Mouse (Mus musculus) liver, postnatal 0 days (tissue): ENCODE measurements around the gene Dennd1b. TPM values are rescaled to one million over a fixed set of nuclear protein-coding genes. Genes with fewer than 3 reads are reported as not detected.

ENCODE experiments used
- ATAC-seq: fragments of 200-750 bp; cut with Nextera tagmentation; 2 replicates; pipeline ENCODE4 v1.8.0; 2017; ENCODE audit warnings: mild to moderate bottlenecking, moderate library complexity
- DNase-seq: peaks from one replicate; pipeline ENCODE4 v3.0.0-alpha.2; 2016
- H3K27ac ChIP-seq: fragments of 300-500 bp; sonication (generic); 2 replicates; pipeline ENCODE4 v1.5.1; 2014; ENCODE audit warnings: antibody characterized with exemption, moderate library complexity, mild to moderate bottlenecking, low read depth
- H3K27me3 ChIP-seq: fragments of 300-500 bp; sonication (generic); 2 replicates; pipeline ENCODE4 v1.6.1; 2014; ENCODE audit warnings: low read length, control low read depth, mixed read lengths; ENCODE audit not compliant: insufficient read depth
- H3K36me3 ChIP-seq: fragments of 300-500 bp; sonication (generic); replicated peaks from 2 replicates; pipeline ENCODE4 v1.6.1; 2014; ENCODE audit warnings: mild to moderate bottlenecking, control low read depth, low read length, moderate library complexity, mixed read lengths; ENCODE audit not compliant: insufficient read depth
- H3K4me1 ChIP-seq: fragments of 300-500 bp; sonication (generic); 2 replicates; pipeline ENCODE4 v1.6.1; 2014; ENCODE audit warnings: antibody characterized with exemption, mild to moderate bottlenecking, control low read depth; ENCODE audit not compliant: insufficient read depth
- H3K4me2 ChIP-seq: fragments of 300-500 bp; sonication (generic); 2 replicates; pipeline ENCODE4 v1.6.1; 2014; ENCODE audit warnings: low read depth, mild to moderate bottlenecking, low read length, moderate library complexity, mixed read lengths
- H3K4me3 ChIP-seq: fragments of 300-500 bp; sonication (generic); 2 replicates; pipeline ENCODE4 v1.5.1; 2014; ENCODE audit warnings: low read depth, low read length
- H3K9ac ChIP-seq: fragments of 300-500 bp; sonication (generic); replicated peaks from 2 replicates; pipeline ENCODE4 v1.6.1; 2014; ENCODE audit warnings: mild to moderate bottlenecking, moderate library complexity
- H3K9me3 ChIP-seq: fragments of 300-500 bp; sonication (generic); 2 replicates; pipeline ENCODE4 v1.6.1; 2016; ENCODE audit warnings: mild to moderate bottlenecking, control low read depth, low read length, mixed read lengths
- CTCF ChIP-seq: sonication (generic); IDR thresholded peaks from 2 replicates; pipeline ENCODE4 v1.5.1; 2016; ENCODE audit warnings: antibody characterized with exemption, low read depth
- EP300 ChIP-seq: IDR thresholded peaks from 2 replicates; pipeline ENCODE4 v1.6.1; 2016; ENCODE audit warnings: antibody characterized with exemption, low read depth, mild to moderate bottlenecking
- WGBS: fragments of 180-500 bp; shearing (Covaris S2); extraction: QIAGEN DNeasy Blood & Tissue Kit; methylation state at CpG from one replicate; pipeline ENCODE4 v1.1.7; 2014; ENCODE audit not compliant: insufficient replicate concordance; 5-methylcytosine and 5-hydroxymethylcytosine counted together
- polyA plus RNA-seq: library from polyadenylated mRNA; unstranded; fragments of >200 nt; fragmentation: Nextera tagmentation; extraction: Ambion mirVana; gene quantifications from 2 replicates; pipeline ENCODE4 v1.2.1, GENCODE M21; 2015

The Dennd1b gene
- polyA plus RNA-seq, 1 experiment from 2014 or later: 8.4 TPM

- Histone ChIP-seq H3K4me1 (no peaks in the 10 kb centered on the region), H3K36me3 (no peaks in the 10 kb centered on the region), H3K9me3 (no peaks in the 10 kb centered on the region), H3K4me3 (no peak overlapping the region), H3K9ac (no peak overlapping the region), H3K27ac (no peak overlapping the region), H3K4me2 (no peak overlapping the region), H3K27me3 (no peaks in the 10 kb centered on the region)
- no peak for ATAC-seq
- TF ChIP-seq CTCF (no peak), EP300 (no peak)
- WGBS: 62% methylated on average over 6 of the region's 6 CpGs
- no peak for DNase-seq
These were observed 23.6 kb upstream of the Dennd1b start for GRCm38 (mm10) chr1:138939579-138940139.

GRCm38 (mm10) chr1:138940407-138940806 is 22.8 kb upstream of the Dennd1b start:
- DNase-seq (no peak), ATAC-seq (peak; percentile 36; the same call in 1 of the 2 replicates)
- Histone ChIP-seq H3K9me3 (no peaks in the 10 kb centered on the region), H3K9ac (no peak overlapping the region), H3K4me2 (no peak overlapping the region), H3K27me3 (no peaks in the 10 kb centered on the region), H3K27ac (no peak overlapping the region), H3K4me3 (no peak overlapping the region), H3K4me1 (no peaks in the 10 kb centered on the region), H3K36me3 (no peaks in the 10 kb centered on the region)
- WGBS: 71% methylated on average over 8 of the region's 8 CpGs
- TF ChIP-seq EP300: no peak
- TF ChIP-seq CTCF: no peak

- Histone ChIP-seq H3K36me3 (no peaks in the 10 kb centered on the region), H3K4me2 (no peak overlapping the region), H3K27ac (no peak overlapping the region)
These were observed 11.1 kb upstream of the Dennd1b start for GRCm38 (mm10) chr1:138952173-138952572.

GRCm38 (mm10) chr1:138954978-138955377 is 8.3 kb upstream of the Dennd1b start:
- Histone ChIP-seq H3K4me2 (no peak overlapping the region), H3K9me3 (no peaks in the 10 kb centered on the region), H3K27me3 (no peaks in the 10 kb centered on the region), H3K4me1 (no peaks in the 10 kb centered on the region), H3K27ac (no peak overlapping the region), H3K9ac (no peak overlapping the region), H3K4me3 (no peak overlapping the region), H3K36me3 (no peaks in the 10 kb centered on the region)
- WGBS: 61% methylated on average over 5 of the region's 5 CpGs
- DNase-seq (no peak), ATAC-seq (no peak)
- TF ChIP-seq CTCF: no peak
- no peak for TF ChIP-seq EP300

More at GRCm38 (mm10) chr1:138952173-138952572, 11.1 kb upstream of the Dennd1b start:
- Histone ChIP-seq H3K9me3 (no peaks in the 10 kb centered on the region), H3K27me3 (no peaks in the 10 kb centered on the region), H3K9ac (no peak overlapping the region), H3K4me1 (no peaks in the 10 kb centered on the region), H3K4me3 (no peak overlapping the region)
- DNase-seq (no peak), ATAC-seq (no peak)
- no peak for TF ChIP-seq EP300
- no peak for TF ChIP-seq CTCF

GRCm38 (mm10) chr1:138955455-138955854 is 7.8 kb upstream of the Dennd1b start:
- DNase-seq (no peak), ATAC-seq (no peak)
- Histone ChIP-seq H3K4me3 (no peak overlapping the region), H3K27ac (no peak overlapping the region), H3K27me3 (no peaks in the 10 kb centered on the region), H3K9me3 (no peaks in the 10 kb centered on the region), H3K36me3 (no peaks in the 10 kb centered on the region), H3K4me1 (no peaks in the 10 kb centered on the region), H3K4me2 (no peak overlapping the region), H3K9ac (no peak overlapping the region)
- WGBS: 61% methylated on average over 4 of the region's 4 CpGs
- TF ChIP-seq EP300 (no peak), CTCF (no peak)

GRCm38 (mm10) chr1:138956511-138956910 is 6.7 kb upstream of the Dennd1b start:
- Histone ChIP-seq H3K27me3 (no peaks in the 10 kb centered on the region), H3K9me3 (no peaks in the 10 kb centered on the region), H3K36me3 (no peaks in the 10 kb centered on the region), H3K4me3 (no peak overlapping the region), H3K4me2 (no peak overlapping the region), H3K4me1 (no peaks in the 10 kb centered on the region), H3K9ac (no peak overlapping the region), H3K27ac (no peak overlapping the region)
- ATAC-seq: no peak
- DNase-seq: no peak
- TF ChIP-seq CTCF: no peak
- TF ChIP-seq EP300: no peak

- TF ChIP-seq EP300: no peak
- no peak for TF ChIP-seq CTCF
- ATAC-seq: no peak
- Histone ChIP-seq H3K9me3 (no peaks in the 10 kb centered on the region), H3K36me3 (no peaks in the 10 kb centered on the region), H3K27me3 (no peaks in the 10 kb centered on the region), H3K4me1 (no peaks in the 10 kb centered on the region), H3K4me3 (no peak overlapping the region), H3K27ac (no peak overlapping the region), H3K4me2 (no peak overlapping the region), H3K9ac (no peak overlapping the region)
- DNase-seq: no peak
- WGBS: 66% methylated on average over 4 of the region's 4 CpGs
These were observed 6.1 kb upstream of the Dennd1b start for GRCm38 (mm10) chr1:138957111-138957510.
